Mouse (Mus musculus) ES-E14 (cell line): ENCODE results near the gene Six6.
A peak's percentile ranks its signal among the peaks of the same experiment; 100 is the strongest.

Experiments
- CHD2 ChIP-seq: IDR thresholded peaks from 2 replicates; pipeline ENCODE4 v1.6.1; 2014; ENCODE audit warnings: mild to moderate bottlenecking, low read depth, low read length, inconsistent platforms
- HCFC1 ChIP-seq: IDR thresholded peaks from 2 replicates; pipeline ENCODE4 v1.6.1; 2012; ENCODE audit warnings: low read length, inconsistent platforms, borderline replicate concordance; ENCODE audit not compliant: insufficient read depth
- MAFK ChIP-seq: IDR thresholded peaks from 2 replicates; pipeline ENCODE4 v1.6.1; 2014; ENCODE audit warnings: mild to moderate bottlenecking, low read depth, low read length, inconsistent platforms; ENCODE audit not compliant: insufficient read depth
- ZC3H11A ChIP-seq: IDR thresholded peaks from 2 replicates; pipeline ENCODE4 v1.6.1; 2012; ENCODE audit warnings: low read depth, mild to moderate bottlenecking, inconsistent platforms, low read length, borderline replicate concordance
- ZNF384 ChIP-seq: IDR thresholded peaks from 2 replicates; pipeline ENCODE4 v1.6.1; 2012; ENCODE audit warnings: low read depth, low read length, inconsistent platforms

GRCm38 (mm10) chr12:72962761-72963160 is 23.1 kb downstream of the Six6 start:
- no peak for TF ChIP-seq CHD2
- no peak for TF ChIP-seq ZNF384
- TF ChIP-seq ZC3H11A: peak; percentile 27; the same call in 1 of the 2 replicates
- no peak for TF ChIP-seq MAFK
- TF ChIP-seq HCFC1: no peak
